Mouse (Mus musculus): Measurements from ENCODE around the gene Rxrg.

Gene Rxrg

GRCm38 (mm10) chr1:167598255-167599081 is at the start of gene Rxrg:
TSS of gene Rxrg (plus strand) at chr1:167598384.
- DNase-seq (ENCODE audit: low read depth, low spot score) = peak; percentile 18

GRCm38 (mm10) chr1:167549324-167549723 is 48.9 kb upstream of the Rxrg start:
- DNase-seq (ENCODE audit: low read depth, low spot score) = no peak

DNA sequence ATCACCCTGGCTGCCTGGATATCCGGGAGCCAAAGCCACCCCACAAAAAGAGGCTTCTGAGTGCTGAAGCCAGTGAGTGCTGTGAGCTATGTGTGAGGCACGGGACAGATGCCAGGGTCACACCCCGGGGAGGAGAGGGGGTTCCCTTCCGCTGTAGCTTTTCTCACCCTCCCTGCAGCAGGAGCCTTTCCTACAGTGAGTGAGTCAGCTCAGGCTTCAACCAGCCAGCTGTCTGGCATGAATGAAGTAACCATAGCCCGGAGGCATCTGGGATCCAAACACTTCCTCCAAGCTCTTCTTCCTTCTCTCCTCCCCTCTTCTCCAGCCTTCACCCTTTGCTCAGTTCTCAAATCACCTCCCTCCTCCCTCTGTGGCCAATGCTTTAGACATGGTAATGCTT is 46.6 kb upstream of the Rxrg start:
- DNase-seq (ENCODE audit: low read depth, low spot score) = no peak

DNA sequence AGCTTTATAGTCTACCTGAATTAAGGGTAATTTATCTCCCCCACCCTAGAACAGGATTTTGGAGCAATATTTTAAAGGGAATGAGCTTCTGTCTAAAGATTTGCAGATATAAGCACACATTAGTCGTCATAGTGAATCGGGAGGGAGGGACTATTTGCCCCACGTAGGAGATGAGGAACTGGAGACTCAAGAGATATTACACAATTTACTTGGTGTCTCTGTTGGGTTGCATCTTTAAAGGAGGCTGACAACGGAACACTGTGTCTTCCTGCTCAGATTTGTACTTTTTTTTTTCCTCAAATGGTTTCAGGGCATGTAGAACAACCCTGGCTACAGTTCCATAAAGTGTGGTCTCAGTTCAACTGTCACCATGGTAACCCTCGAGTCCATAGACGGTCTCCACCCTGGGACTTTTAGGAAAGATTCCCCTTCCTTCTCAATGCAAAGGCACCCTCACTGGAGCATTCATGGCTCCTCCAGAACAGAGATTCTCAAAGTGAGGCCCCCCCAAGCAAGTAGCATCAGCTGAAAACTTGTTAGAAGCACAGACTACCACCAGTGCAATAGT is 44.1 kb upstream of the Rxrg start:
- no peak for DNase-seq (ENCODE audit: low read depth, low spot score)

GRCm38 (mm10) chr1:167566571-167566970 is 31.6 kb upstream of the Rxrg start:
- no peak for DNase-seq (ENCODE audit: low read depth, low spot score)

DNA sequence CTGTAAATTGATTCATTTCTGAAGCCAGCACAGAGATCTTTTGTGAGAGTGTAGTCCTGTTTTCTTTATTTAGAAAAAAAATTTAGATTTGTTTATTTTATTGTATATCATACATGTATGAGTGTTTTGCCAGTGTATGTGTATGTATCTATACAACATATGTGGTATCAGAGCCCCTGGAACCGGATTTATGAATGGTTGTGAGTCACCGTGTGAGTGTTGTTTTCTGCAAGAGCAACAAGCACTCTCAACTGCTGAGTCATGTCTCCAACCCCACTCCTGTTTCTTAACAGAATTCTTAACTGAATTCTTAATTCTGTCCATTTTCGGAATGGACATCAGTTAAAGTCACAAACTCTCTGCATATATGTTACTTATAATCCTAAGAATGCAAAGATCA is 19.1 kb upstream of the Rxrg start:
- no peak for DNase-seq (ENCODE audit: low read depth, low spot score)

DNA sequence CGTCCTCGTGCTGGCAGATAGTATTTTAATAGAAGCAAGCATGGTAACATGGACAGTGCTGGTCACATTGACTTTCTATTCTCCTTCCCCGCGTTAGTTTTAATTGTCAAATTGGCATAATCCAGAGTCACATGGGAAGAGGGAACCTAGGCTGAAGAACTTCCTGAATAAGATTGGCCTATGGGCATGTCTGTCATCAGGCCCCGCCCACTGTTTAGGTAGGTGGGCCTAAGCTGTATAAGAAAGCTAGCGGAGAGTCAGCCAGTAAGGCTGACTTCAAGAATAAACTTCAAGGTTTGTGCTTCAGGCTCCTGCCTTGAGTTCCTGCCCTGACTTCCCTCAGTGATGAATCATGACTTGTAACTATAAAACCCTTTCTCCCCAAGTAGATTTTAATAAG is 15.0 kb upstream of the Rxrg start:
- no peak for DNase-seq (ENCODE audit: low read depth, low spot score)

- DNase-seq (ENCODE audit: low read depth, low spot score) = no peak
Observed at GRCm38 (mm10) chr1:167583888-167584287, 14.3 kb upstream of the Rxrg start.

DNA sequence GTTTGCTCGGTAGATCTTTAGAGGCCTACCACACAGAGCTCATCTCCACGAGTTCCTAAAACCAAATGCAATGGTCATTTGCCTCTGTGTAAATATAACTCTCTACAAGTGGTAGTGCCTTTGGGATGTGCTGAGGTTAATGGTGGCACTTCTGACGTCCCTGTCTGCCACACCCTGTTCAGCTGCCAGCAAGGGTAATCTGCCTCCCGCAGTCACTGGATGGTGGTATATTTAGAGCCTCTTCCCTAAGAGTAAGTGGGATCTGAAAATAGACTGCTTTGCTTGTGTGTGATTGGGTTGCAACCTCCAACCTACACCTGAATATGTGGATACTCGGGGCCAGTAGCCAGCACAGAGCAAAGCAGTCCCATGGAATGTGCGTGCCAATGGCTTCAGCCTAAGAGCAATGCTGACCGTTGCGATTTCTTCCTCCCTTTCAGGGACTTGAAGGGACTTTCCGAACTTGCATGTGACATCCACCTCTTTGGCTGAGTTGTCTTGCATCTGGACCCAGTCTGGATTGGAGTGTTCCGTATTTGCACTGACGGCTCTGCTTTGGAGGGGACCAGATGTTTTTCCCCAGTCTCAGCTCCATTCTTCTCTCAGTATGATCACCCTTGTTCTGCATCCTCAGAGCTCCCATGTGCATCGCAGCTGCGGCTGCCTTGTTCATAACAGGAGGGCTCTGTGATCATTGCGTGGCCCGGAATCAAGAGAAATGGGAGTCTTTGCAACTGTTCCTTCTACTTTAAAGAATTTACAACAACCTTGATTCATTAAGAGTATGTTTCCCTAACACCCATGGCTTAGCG is 9.2 kb upstream of the Rxrg start:
- no peak for DNase-seq (ENCODE audit: low read depth, low spot score)

GRCm38 (mm10) chr1:167592175-167592574 is 6.0 kb upstream of the Rxrg start:
- no peak for DNase-seq (ENCODE audit: low read depth, low spot score)

- no peak for DNase-seq (ENCODE audit: low read depth, low spot score)
Observed at GRCm38 (mm10) chr1:167599211-167599735, 1.1 kb downstream of the Rxrg start.

DNA sequence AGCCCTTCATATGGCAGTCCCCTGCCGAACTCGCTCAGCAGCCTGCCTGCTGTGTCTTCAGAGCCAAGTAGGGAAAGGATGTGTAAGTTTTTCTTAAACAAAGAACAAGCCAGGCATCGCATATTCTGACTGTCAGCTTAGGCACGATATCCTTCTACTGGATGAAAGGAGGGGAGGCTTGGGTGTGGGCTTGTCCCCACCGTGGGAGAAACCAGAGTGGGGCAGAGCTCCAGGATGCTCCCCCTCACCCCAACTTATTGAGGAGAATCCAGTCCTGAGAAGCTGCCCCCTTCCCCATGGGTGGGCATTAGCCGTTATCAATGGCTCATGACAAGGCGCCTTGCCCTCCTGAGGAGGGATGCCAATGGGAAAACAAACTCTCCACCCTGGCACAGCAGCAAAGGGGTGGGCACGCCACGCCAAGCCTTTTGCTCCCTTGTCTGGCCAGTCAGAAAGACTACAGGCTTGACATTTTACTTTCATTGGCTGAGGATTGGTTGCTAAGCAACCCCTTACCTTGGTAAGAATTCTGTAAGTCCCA is 10.1 kb downstream of the Rxrg start:
- DNase-seq (ENCODE audit: low read depth, low spot score) = no peak

DNA sequence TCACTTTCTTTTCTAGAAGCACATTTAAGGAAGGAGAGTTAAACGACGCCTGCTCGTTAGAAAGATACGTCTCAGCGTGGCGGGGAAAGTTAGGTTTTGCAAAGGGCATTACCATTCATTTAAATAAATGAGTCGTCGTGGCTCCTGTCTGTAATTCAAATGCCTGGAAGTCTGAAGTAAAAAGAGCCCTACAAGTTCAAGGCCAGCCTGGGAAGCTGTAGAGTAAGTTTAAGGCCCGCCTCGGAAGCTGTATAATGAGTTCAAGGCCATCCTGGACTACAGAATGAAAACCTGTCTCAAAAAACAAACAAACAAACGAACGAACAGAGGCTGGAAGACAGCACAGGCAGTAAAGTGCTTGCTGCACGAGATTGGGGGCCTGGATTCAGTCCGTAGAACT is 18.9 kb downstream of the Rxrg start:
- no peak for DNase-seq (ENCODE audit: low read depth, low spot score)

GRCm38 (mm10) chr1:167617995-167618489 is 19.9 kb downstream of the Rxrg start:
- DNase-seq (ENCODE audit: low read depth, low spot score) = no peak

GRCm38 (mm10) chr1:167620206-167620795 is 22.1 kb downstream of the Rxrg start:
- no peak for DNase-seq (ENCODE audit: low read depth, low spot score)

DNA sequence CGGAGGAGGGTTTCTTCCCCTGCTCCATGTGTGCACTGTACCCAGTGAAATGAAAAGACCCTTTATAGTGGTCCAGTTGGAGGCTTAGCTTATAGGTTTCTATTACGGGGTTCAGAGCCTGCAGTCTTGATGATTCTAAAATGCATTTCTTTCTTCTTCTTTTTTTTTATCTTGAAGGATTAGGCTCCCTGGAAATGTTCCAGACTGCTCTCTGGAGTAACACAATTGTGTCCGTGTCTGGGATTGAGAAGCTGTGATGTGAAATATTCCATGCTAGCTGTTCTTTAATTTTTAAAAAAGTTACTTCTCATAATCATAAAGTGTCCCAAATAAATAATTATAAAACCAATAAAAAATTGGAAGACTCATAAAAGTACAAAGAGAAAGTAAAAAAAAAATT is 26.9 kb downstream of the Rxrg start:
- DNase-seq (ENCODE audit: low read depth, low spot score) = no peak

GRCm38 (mm10) chr1:167631765-167632164 is 33.6 kb downstream of the Rxrg start:
- DNase-seq (ENCODE audit: low read depth, low spot score) = no peak

GRCm38 (mm10) chr1:167635702-167636101 is 37.5 kb downstream of the Rxrg start:
- DNase-seq (ENCODE audit: low read depth, low spot score) = no peak

DNA sequence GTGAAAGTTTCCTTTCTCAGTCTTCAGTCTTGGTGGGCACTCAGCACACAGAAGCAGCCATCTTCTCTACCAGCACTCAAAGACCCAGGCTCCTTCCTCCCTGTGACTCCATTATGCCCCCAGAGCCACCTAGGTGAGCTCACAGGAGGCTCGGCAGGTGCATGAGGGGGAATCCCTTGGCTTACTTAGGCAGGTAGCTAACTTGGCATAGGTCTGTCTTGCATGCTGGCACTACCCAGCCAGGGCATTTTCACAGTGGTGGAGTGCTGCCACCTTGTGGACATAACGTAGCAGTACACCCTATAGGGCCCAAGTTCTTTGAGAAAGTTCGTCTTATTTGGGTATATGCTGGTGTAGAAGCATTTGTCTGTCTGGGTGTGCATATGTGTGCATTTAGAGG is 38.8 kb downstream of the Rxrg start:
- peak; percentile 56 for DNase-seq (ENCODE audit: low read depth, low spot score)

DNA sequence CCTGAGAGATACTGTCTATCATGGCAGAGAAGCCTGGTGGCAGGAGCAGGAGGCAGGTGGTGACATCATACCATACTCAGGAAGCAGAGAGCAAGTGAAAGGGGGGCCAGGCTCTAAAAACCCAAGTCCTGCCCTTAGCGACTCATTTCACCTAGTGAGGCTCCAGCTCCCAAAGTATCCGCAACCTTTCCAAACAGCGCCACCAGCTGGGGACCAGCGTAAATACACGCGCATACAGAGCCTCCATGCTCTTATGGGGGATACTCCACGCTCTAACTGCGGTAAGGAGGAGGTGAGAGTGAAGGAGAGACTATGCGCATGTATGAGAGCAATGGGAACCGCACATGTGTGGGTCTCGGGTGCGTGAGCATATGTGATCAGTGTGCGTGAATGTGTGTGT is 39.9 kb downstream of the Rxrg start:
- no peak for DNase-seq (ENCODE audit: low read depth, low spot score)

DNA sequence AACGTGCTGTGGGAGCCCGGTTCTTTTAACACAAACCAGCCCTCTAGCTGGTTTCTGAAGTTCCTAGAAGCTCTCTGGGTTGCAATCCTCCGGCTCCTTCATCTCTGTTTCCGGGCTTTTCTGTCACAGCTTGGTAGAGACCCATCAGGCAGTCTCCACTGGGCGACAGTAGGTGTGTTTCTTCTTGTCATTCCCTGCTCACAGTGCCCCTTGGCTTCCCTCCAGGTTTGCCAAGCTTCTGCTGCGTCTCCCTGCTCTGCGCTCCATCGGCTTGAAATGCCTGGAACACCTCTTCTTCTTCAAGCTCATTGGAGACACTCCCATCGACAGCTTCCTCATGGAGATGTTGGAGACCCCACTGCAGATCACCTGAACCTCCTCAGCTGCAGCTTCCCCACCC is 40.7 kb downstream of the Rxrg start:
- no peak for DNase-seq (ENCODE audit: low read depth, low spot score)
